Mouse (Mus musculus): Measurements from ENCODE around the gene Shmt1. TPM values are rescaled to one million over a fixed set of nuclear protein-coding genes. Genes with fewer than 3 reads are reported as not detected.

Gene Shmt1
- polyA plus RNA-seq, 1 experiment: 6.6 TPM

DNA sequence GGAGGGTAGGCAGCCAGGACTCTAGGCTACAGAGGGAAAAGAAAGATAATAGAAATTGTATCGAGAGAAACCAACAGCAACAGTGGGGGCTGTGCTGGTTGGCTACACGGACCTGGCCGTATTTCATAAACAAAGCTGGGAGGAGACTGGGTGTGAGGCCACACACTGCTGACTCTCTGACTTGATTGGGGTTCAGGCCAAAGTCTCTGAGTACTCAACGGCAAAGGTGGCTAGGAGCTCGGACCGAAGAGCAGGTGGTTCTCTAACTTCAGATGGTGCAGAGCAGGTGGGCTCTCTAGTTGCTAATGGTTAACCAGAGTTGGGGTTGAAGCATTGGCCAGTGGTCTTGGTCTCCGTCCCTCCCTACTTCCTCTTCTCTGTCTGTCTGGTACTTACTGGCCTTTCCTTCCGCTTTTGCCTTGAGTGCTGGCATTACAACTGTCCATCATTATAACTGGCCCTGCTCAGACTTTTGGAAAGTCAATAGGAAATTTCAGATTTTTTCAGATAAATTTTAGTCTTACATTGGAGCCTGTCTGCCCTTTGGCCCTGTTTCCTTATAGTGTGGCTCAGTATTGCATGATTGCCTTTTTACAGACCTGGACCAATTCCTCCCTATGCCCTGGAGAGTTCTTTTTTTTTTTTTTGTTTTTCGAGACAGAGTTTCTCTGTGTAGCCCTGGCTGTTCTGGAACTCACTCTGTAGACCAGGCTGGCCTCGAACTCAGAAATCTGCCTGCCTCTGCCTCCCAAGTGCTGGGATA is 26.3 kb upstream of the Shmt1 start:
- Histone ChIP-seq H3K79me2 (ENCODE audit: control insufficient read depth, insufficient read depth) (peaks cover 6% of the 10 kb centered on the region), H3K36me3 (ENCODE audit: control insufficient read depth, insufficient read depth) (no peaks in the 10 kb centered on the region), H3K4me2 (ENCODE audit: low read depth) (no peak overlapping the region), H3K27me3 (ENCODE audit: control insufficient read depth, insufficient read depth, insufficient read length) (no peaks in the 10 kb centered on the region), H3K4me3 (no peak overlapping the region), H3ac (ENCODE audit: control insufficient read depth, insufficient read length) (no peak overlapping the region)
- no peak for TF ChIP-seq SRF (IDR thresholded peaks at IDR 0.05; ENCODE audit: control insufficient read depth, insufficient read length, low read depth)

DNA sequence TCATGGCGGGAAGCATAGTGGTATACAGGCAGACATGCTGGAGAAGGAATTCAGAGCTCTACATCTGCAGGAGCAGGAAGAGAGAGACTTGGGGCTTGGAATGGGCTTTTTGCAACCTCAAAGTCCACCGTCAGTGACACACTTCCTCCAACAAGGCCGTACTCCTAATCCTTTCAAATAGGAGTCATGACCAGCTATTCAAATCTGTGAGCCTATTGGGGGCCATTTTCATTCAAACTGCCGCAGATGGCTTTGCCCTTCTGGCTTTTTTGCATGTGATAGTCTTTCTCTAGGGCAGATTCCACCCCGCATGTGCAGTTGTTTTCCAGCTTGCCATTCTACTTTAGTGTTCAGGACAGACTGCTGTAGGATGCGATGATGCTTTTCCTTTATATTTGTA is 25.4 kb upstream of the Shmt1 start:
- H3K4me3 ChIP-seq: no peak overlapping the region
- H3K27me3 ChIP-seq (ENCODE audit: control insufficient read depth, insufficient read depth, insufficient read length): no peaks in the 10 kb centered on the region
- H3K36me3 ChIP-seq (ENCODE audit: control insufficient read depth, insufficient read depth): no peaks in the 10 kb centered on the region
- H3ac ChIP-seq (ENCODE audit: control insufficient read depth, insufficient read length): no peak overlapping the region
- peaks cover 8% of the 10 kb centered on the region for H3K79me2 ChIP-seq (ENCODE audit: control insufficient read depth, insufficient read depth)
- TF ChIP-seq POLR2A (IDR thresholded peaks at IDR 0.05; ENCODE audit: insufficient read length, low read depth): no peak
- no peak for TF ChIP-seq REST (IDR thresholded peaks at IDR 0.05; ENCODE audit: insufficient read depth, insufficient read length)
- no peak for TF ChIP-seq SRF (IDR thresholded peaks at IDR 0.05; ENCODE audit: control insufficient read depth, insufficient read length, low read depth)
- no peak for TF ChIP-seq MYOG (IDR thresholded peaks at IDR 0.05; ENCODE audit: control insufficient read depth in 1 of 3, insufficient read depth in 1 of 3, insufficient read length in 2 of 3, low read depth in 2 of 3)
- no peak for TF ChIP-seq USF1 (IDR thresholded peaks at IDR 0.05; ENCODE audit: low read depth)
- TF ChIP-seq MYOD1 (IDR thresholded peaks at IDR 0.05; ENCODE audit: control insufficient read depth in 1 of 3, insufficient read length in 2 of 3, low read depth in 2 of 3): no peak
- no peak for TF ChIP-seq CEBPB (IDR thresholded peaks at IDR 0.05; ENCODE audit: insufficient read depth, poor library complexity, severe bottlenecking)
- TF ChIP-seq E2F4 (IDR thresholded peaks at IDR 0.05; ENCODE audit: insufficient read depth): no peak
- H3K4me2 ChIP-seq (ENCODE audit: low read depth): no peak overlapping the region

DNA sequence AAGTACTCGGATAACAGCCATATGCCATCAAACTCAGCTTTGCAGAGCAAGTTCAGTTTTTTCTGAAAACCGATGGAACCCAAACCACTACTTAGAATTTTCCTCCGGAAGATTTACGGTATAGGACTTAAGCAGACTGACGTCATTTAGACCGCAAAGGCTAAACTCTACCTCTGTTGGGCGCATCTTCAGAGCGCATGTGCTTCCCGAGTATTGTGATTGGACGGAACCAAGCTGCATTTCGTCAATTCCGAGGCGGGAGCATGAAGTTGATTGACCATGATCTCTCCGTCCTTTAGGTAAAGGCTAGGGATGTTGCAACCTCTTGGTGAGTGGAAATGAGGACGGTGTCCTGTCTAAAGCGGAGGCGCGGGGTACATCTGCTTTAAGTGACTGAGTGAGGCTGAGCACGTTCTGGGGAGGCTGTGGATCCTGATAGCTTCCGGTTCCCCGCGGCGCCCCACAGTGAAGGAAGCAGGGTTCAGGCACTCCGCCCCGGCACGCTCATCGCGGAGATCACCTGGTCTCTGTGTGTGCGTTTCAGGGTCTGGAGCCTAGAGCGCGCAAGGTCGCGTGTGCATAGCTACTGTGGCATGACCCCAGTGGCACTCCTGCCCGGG is 19.0 kb upstream of the Shmt1 start, which contains the start of gene Dhrs7b:
TSS of gene Dhrs7b (plus strand) at position 199 of the 620 bp plus-strand sequence.
- peak within 1 kb of the TSS; percentile 91 for H3K4me2 ChIP-seq (ENCODE audit: low read depth)
- TF ChIP-seq SRF (IDR thresholded peaks at IDR 0.05; ENCODE audit: control insufficient read depth, insufficient read length, low read depth) (peak; percentile 30), CEBPB (IDR thresholded peaks at IDR 0.05; ENCODE audit: insufficient read depth, poor library complexity, severe bottlenecking) (peak; percentile 69), POLR2A (IDR thresholded peaks at IDR 0.05; ENCODE audit: insufficient read length, low read depth) (peak; percentile 53), TCF12 (IDR thresholded peaks at IDR 0.05; ENCODE audit: insufficient read depth, poor library complexity, severe bottlenecking) (no peak), POLR2AphosphoS2 (IDR thresholded peaks at IDR 0.05; ENCODE audit: insufficient read length, low read depth) (peak; percentile 32), E2F4 (IDR thresholded peaks at IDR 0.05; ENCODE audit: insufficient read depth) (peak; percentile 71), MYOG (IDR thresholded peaks at IDR 0.05; ENCODE audit: control insufficient read depth in 1 of 3, insufficient read depth in 1 of 3, insufficient read length in 2 of 3, low read depth in 2 of 3) (no peak), USF1 (IDR thresholded peaks at IDR 0.05; ENCODE audit: low read depth) (no peak)
- H3K36me3 ChIP-seq (ENCODE audit: control insufficient read depth, insufficient read depth): no peaks in the 10 kb centered on the region
- H3K79me2 ChIP-seq (ENCODE audit: control insufficient read depth, insufficient read depth): peaks cover 14% of the 10 kb centered on the region
- H3K4me3 ChIP-seq: peak within 1 kb of the TSS; percentile 38
- no peaks in the 10 kb centered on the region for H3K27me3 ChIP-seq (ENCODE audit: control insufficient read depth, insufficient read depth, insufficient read length)
- peak within 1 kb of the TSS; percentile 49 for H3ac ChIP-seq (ENCODE audit: control insufficient read depth, insufficient read length)

DNA sequence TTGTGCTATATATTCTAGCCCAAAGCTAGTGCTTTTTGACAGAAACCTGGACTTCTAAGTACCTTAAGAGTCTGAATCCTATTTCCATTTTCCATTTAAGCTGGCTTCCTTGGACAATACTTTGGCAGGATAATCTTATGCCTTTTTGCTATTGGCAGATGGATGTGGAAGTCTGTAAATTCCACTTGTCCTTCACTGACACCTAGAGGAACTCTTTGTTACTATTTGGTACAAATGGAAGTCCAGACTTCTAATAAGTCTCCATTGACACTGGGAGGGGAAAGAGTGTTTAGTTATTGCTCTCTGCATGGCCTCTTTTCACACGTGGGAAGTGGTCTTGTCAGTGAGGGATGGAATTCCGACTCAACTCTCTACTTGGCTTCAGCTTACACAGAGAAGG is 17.4 kb upstream of the Shmt1 start:
- H3K79me2 ChIP-seq (ENCODE audit: control insufficient read depth, insufficient read depth): peaks cover 12% of the 10 kb centered on the region
- no peak overlapping the region for H3K4me3 ChIP-seq
- no peak overlapping the region for H3ac ChIP-seq (ENCODE audit: control insufficient read depth, insufficient read length)
- no peaks in the 10 kb centered on the region for H3K36me3 ChIP-seq (ENCODE audit: control insufficient read depth, insufficient read depth)
- no peaks in the 10 kb centered on the region for H3K27me3 ChIP-seq (ENCODE audit: control insufficient read depth, insufficient read depth, insufficient read length)
- H3K4me2 ChIP-seq (ENCODE audit: low read depth): peak overlapping the region; percentile 24
- no peak for TF ChIP-seq CEBPB (IDR thresholded peaks at IDR 0.05; ENCODE audit: insufficient read depth, poor library complexity, severe bottlenecking)
- TF ChIP-seq TCF12 (IDR thresholded peaks at IDR 0.05; ENCODE audit: insufficient read depth, poor library complexity, severe bottlenecking): no peak
- no peak for TF ChIP-seq USF1 (IDR thresholded peaks at IDR 0.05; ENCODE audit: low read depth)
- TF ChIP-seq POLR2AphosphoS2 (IDR thresholded peaks at IDR 0.05; ENCODE audit: insufficient read length, low read depth): no peak
- no peak for TF ChIP-seq POLR2A (IDR thresholded peaks at IDR 0.05; ENCODE audit: insufficient read length, low read depth)
- TF ChIP-seq TCF3 (IDR thresholded peaks at IDR 0.05; ENCODE audit: insufficient read length, low read depth): no peak
- TF ChIP-seq REST (IDR thresholded peaks at IDR 0.05; ENCODE audit: insufficient read depth, insufficient read length): no peak
- no peak for TF ChIP-seq E2F4 (IDR thresholded peaks at IDR 0.05; ENCODE audit: insufficient read depth)
- TF ChIP-seq MYOG (IDR thresholded peaks at IDR 0.05; ENCODE audit: control insufficient read depth in 1 of 3, insufficient read depth in 1 of 3, insufficient read length in 2 of 3, low read depth in 2 of 3): no peak
- no peak for TF ChIP-seq SRF (IDR thresholded peaks at IDR 0.05; ENCODE audit: control insufficient read depth, insufficient read length, low read depth)
- no peak for TF ChIP-seq MYOD1 (IDR thresholded peaks at IDR 0.05; ENCODE audit: control insufficient read depth in 1 of 3, insufficient read length in 2 of 3, low read depth in 2 of 3)
- no peak for TF ChIP-seq MAX (IDR thresholded peaks at IDR 0.05; ENCODE audit: low read depth)

Measured in myocyte (in vitro differentiated cells).